Comparison of ENCODE assay signal across 11 mouse cellular contexts in the genomic region with DNA sequence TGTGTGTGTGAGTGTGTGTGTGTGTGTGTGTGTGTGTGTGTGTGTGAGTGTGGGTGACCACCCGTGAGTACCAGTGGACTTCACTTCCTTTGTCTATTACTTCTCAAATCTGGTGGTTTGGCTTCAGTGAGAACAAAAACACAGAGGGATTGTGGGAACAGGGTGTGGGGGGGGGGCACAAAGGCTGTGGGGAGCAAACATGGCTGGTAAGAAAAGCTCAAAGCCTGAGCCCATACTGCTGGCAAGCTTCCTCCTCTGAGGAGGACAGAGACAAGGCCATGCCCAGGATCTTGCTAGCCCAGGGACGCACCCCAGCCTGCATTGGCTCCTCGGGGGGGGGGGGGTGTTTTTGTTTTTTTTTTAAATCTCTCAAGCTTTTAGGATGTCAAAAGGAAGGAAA. TPM values are rescaled to one million over a fixed set of nuclear protein-coding genes. Genes with fewer than 3 reads are reported as not detected.
DNase-seq lines count a peak whose midpoint lies in the region; ATAC-seq lines count a peak whose summit lies in the region.
"Had no signal": no experiment of that assay in that cellular context is flagged by ENCODE, and none has a peak within 500 bp of the region (broad histone marks: within the 10 kb centered on the region; RNA-seq: fewer than 3 reads in every experiment).

No protein-coding gene starts in this region.

- no peak overlapping the region for H3K9ac ChIP-seq in heart, embryonic 12.5 days
- no peak overlapping the region for H3K9ac ChIP-seq in midbrain, embryonic 16.5 days (ENCODE audit: low read depth, low read length)
- no peak overlapping the region for H3K9ac ChIP-seq in forebrain, embryonic 15.5 days (replicated peaks)
- H3K9ac ChIP-seq in neural tube, embryonic 15.5 days (replicated peaks), result no peak overlapping the region

- peak overlapping the region; percentile 70 for H3K27ac ChIP-seq in heart, embryonic 12.5 days (ENCODE audit: poor library complexity, severe bottlenecking)
- H3K27ac ChIP-seq in midbrain, embryonic 10.5 days (replicated peaks), result peak overlapping the region; percentile 74
- no peak overlapping the region; the same call in 1 of the 2 replicates for H3K27ac ChIP-seq in midbrain, embryonic 16.5 days (ENCODE audit: low read length)
- H3K27ac ChIP-seq in forebrain, embryonic 15.5 days (replicated peaks), result peak overlapping the region; percentile 39
- peak overlapping the region; percentile 58; the same call in 1 of the 2 replicates for H3K27ac ChIP-seq in neural tube, embryonic 15.5 days (replicated peaks)

- no peak overlapping the region for H3K4me2 ChIP-seq in heart, embryonic 12.5 days
- H3K4me2 ChIP-seq in midbrain, embryonic 16.5 days (ENCODE audit: low read length), result no peak overlapping the region
- no peak overlapping the region for H3K4me2 ChIP-seq in forebrain, embryonic 15.5 days (replicated peaks)
- H3K4me2 ChIP-seq in neural tube, embryonic 15.5 days, result no peak overlapping the region

- peaks cover 10% of the 10 kb centered on the region for H3K27me3 ChIP-seq in heart, embryonic 12.5 days (replicated peaks)
- H3K27me3 ChIP-seq in midbrain, embryonic 10.5 days (ENCODE audit: low read depth, poor library complexity, severe bottlenecking), result peaks cover 11% of the 10 kb centered on the region
- H3K27me3 ChIP-seq in midbrain, embryonic 16.5 days (ENCODE audit: control insufficient read depth, insufficient read depth, low read depth, low read length), result no peaks in the 10 kb centered on the region
- no peaks in the 10 kb centered on the region for H3K27me3 ChIP-seq in forebrain, embryonic 15.5 days
- H3K27me3 ChIP-seq in neural tube, embryonic 15.5 days (replicated peaks), result no peaks in the 10 kb centered on the region

- peaks cover 20% of the 10 kb centered on the region for H3K4me1 ChIP-seq in heart, embryonic 12.5 days (replicated peaks)
- peaks cover 54% of the 10 kb centered on the region for H3K4me1 ChIP-seq in midbrain, embryonic 10.5 days
- peaks cover 26% of the 10 kb centered on the region for H3K4me1 ChIP-seq in midbrain, embryonic 16.5 days (ENCODE audit: control insufficient read depth, insufficient read depth, low read length)
- peaks cover 38% of the 10 kb centered on the region for H3K4me1 ChIP-seq in forebrain, embryonic 15.5 days
- peaks cover 43% of the 10 kb centered on the region for H3K4me1 ChIP-seq in neural tube, embryonic 15.5 days

- peaks cover 3% of the 10 kb centered on the region; the same call in 1 of the 2 replicates for H3K36me3 ChIP-seq in heart, embryonic 12.5 days
- H3K36me3 ChIP-seq in midbrain, embryonic 10.5 days, result peaks cover 3% of the 10 kb centered on the region; the same call in 1 of the 2 replicates
- H3K36me3 ChIP-seq in midbrain, embryonic 16.5 days (ENCODE audit: control insufficient read depth, insufficient read depth, low read length), result no peaks in the 10 kb centered on the region
- no peaks in the 10 kb centered on the region for H3K36me3 ChIP-seq in forebrain, embryonic 15.5 days
- H3K36me3 ChIP-seq in neural tube, embryonic 15.5 days, result no peaks in the 10 kb centered on the region

- no peaks in the 10 kb centered on the region for H3K9me3 ChIP-seq in heart, embryonic 12.5 days (replicated peaks)
- H3K9me3 ChIP-seq in midbrain, embryonic 10.5 days (replicated peaks), result no peaks in the 10 kb centered on the region
- H3K9me3 ChIP-seq in midbrain, embryonic 16.5 days (replicated peaks; ENCODE audit: control insufficient read depth, low read length, poor library complexity, severe bottlenecking), result no peaks in the 10 kb centered on the region
- no peaks in the 10 kb centered on the region for H3K9me3 ChIP-seq in forebrain, embryonic 15.5 days
- H3K9me3 ChIP-seq in neural tube, embryonic 15.5 days (replicated peaks), result no peaks in the 10 kb centered on the region

- 85% methylated on average over 3 of the region's 3 CpGs for WGBS in heart, embryonic 12.5 days
- 80% methylated on average over 3 of the region's 3 CpGs for WGBS in midbrain, embryonic 10.5 days
- 74% methylated on average over 3 of the region's 3 CpGs for WGBS in midbrain, embryonic 16.5 days
- 49% methylated on average over 3 of the region's 3 CpGs for WGBS in forebrain, embryonic 15.5 days
- WGBS in neural tube, embryonic 15.5 days, result 83% methylated on average over 3 of the region's 3 CpGs

- DNase-seq in heart, adult 18-20 months, result no peak
- DNase-seq in midbrain, embryonic 10.5 days (ENCODE audit: low spot score), result no peak
- DNase-seq in urinary bladder, postnatal 4 days (ENCODE audit: low spot score in 2 of 2), result no peak
- DNase-seq in kidney, postnatal 10 days, result no peak

- no peak for ATAC-seq in heart, embryonic 12.5 days (ENCODE audit: insufficient number of reproducible peaks, low FRiP score)
- no peak for ATAC-seq in midbrain, embryonic 16.5 days
- no peak for ATAC-seq in forebrain, embryonic 15.5 days (replicated peaks)
- no peak for ATAC-seq in neural tube, embryonic 15.5 days (ENCODE audit: low FRiP score)
- ATAC-seq: activated CD4-positive, CD25-positive, alpha-beta regulatory T cell, adult 4 months had no signal

- H3K4me3 ChIP-seq in heart, embryonic 12.5 days, result no peak overlapping the region
- no peak overlapping the region for H3K4me3 ChIP-seq in midbrain, embryonic 10.5 days
- no peak overlapping the region for H3K4me3 ChIP-seq in midbrain, embryonic 16.5 days (ENCODE audit: low read depth, low read length)
- H3K4me3 ChIP-seq in forebrain, embryonic 15.5 days, result no peak overlapping the region
- no peak overlapping the region for H3K4me3 ChIP-seq in neural tube, embryonic 15.5 days (replicated peaks)

RNA-seq across cellular contexts. Expression of gene Mxra7, which starts 20.3 kb away (rescaled TPM):
- polyA plus RNA-seq in heart, embryonic 12.5 days (2016; fragmentation: Nextera tagmentation; extraction: Ambion mirVana), result 24.7 and 27.0 TPM in 2 replicates
- 10 to 100 TPM; 14.8 to 18.7 TPM for total RNA-seq in heart, adult 18-20 months (2021)
- 28.1 and 29.1 TPM in 2 replicates for polyA plus RNA-seq in midbrain, embryonic 10.5 days (2016; fragmentation: Nextera tagmentation; extraction: Ambion mirVana)
- 21.8 and 22.6 TPM in 2 replicates for polyA plus RNA-seq in midbrain, embryonic 16.5 days (2015; fragmentation: Nextera tagmentation; extraction: Ambion mirVana)
- polyA plus RNA-seq in forebrain, embryonic 15.5 days (2015; fragmentation: Nextera tagmentation; extraction: Ambion mirVana), result 7.6 and 10.7 TPM in 2 replicates
- polyA plus RNA-seq in neural tube, embryonic 15.5 days (2015; fragmentation: Nextera tagmentation; extraction: Ambion mirVana), result 38.2 and 43.2 TPM in 2 replicates
- total RNA-seq: megakaryocyte, adult 5-6 weeks had no signal
- polyA plus RNA-seq: activated CD4-positive, CD25-positive, alpha-beta regulatory T cell, adult 4 months had no signal

RNA-seq across cellular contexts. Expression of gene St6galnac1, which starts 32.2 kb away (rescaled TPM):
- polyA plus RNA-seq in heart, embryonic 12.5 days (2016; fragmentation: Nextera tagmentation; extraction: Ambion mirVana), result not detected in 2 replicates
- total RNA-seq in heart, adult 18-20 months (2021), result not detected
- not detected in 2 replicates for polyA plus RNA-seq in midbrain, embryonic 10.5 days (2016; fragmentation: Nextera tagmentation; extraction: Ambion mirVana)
- 0.09 TPM in 1 of 2 replicates, not detected in the other for polyA plus RNA-seq in midbrain, embryonic 16.5 days (2015; fragmentation: Nextera tagmentation; extraction: Ambion mirVana)
- polyA plus RNA-seq in forebrain, embryonic 15.5 days (2015; fragmentation: Nextera tagmentation; extraction: Ambion mirVana), result not detected in 2 replicates
- polyA plus RNA-seq in neural tube, embryonic 15.5 days (2015; fragmentation: Nextera tagmentation; extraction: Ambion mirVana), result not detected in 2 replicates
- total RNA-seq: left cerebral cortex, postnatal 36 days; megakaryocyte, adult 5-6 weeks had no signal

RNA-seq across cellular contexts. Expression of gene Mettl23, which starts 35.6 kb away (rescaled TPM):
- polyA plus RNA-seq in heart, embryonic 12.5 days (2016; fragmentation: Nextera tagmentation; extraction: Ambion mirVana), result 55.5 and 57.4 TPM in 2 replicates
- total RNA-seq in heart, adult 18-20 months (2021), result 10 to 100 TPM; 38.3 to 46.4 TPM
- 68.5 and 70.3 TPM in 2 replicates for polyA plus RNA-seq in midbrain, embryonic 10.5 days (2016; fragmentation: Nextera tagmentation; extraction: Ambion mirVana)
- 65.2 and 67.4 TPM in 2 replicates for polyA plus RNA-seq in midbrain, embryonic 16.5 days (2015; fragmentation: Nextera tagmentation; extraction: Ambion mirVana)
- 81.9 and 87.5 TPM in 2 replicates for polyA plus RNA-seq in forebrain, embryonic 15.5 days (2015; fragmentation: Nextera tagmentation; extraction: Ambion mirVana)
- polyA plus RNA-seq in neural tube, embryonic 15.5 days (2015; fragmentation: Nextera tagmentation; extraction: Ambion mirVana), result 64.7 and 66.7 TPM in 2 replicates

RNA-seq across cellular contexts. Expression of gene Jmjd6, which starts 35.7 kb away (rescaled TPM):
- 76.9 and 77.8 TPM in 2 replicates for polyA plus RNA-seq in heart, embryonic 12.5 days (2016; fragmentation: Nextera tagmentation; extraction: Ambion mirVana)
- 10 to 100 TPM; 37.5 to 42.3 TPM for total RNA-seq in heart, adult 18-20 months (2021)
- polyA plus RNA-seq in midbrain, embryonic 10.5 days (2016; fragmentation: Nextera tagmentation; extraction: Ambion mirVana), result 92.5 and 102 TPM in 2 replicates
- polyA plus RNA-seq in midbrain, embryonic 16.5 days (2015; fragmentation: Nextera tagmentation; extraction: Ambion mirVana), result 66.3 and 73.0 TPM in 2 replicates
- 76.7 and 78.5 TPM in 2 replicates for polyA plus RNA-seq in forebrain, embryonic 15.5 days (2015; fragmentation: Nextera tagmentation; extraction: Ambion mirVana)
- polyA plus RNA-seq in neural tube, embryonic 15.5 days (2015; fragmentation: Nextera tagmentation; extraction: Ambion mirVana), result 63.2 and 68.6 TPM in 2 replicates

RNA-seq across cellular contexts. Expression of gene Mfsd11, which starts 44.7 kb away (rescaled TPM):
- 37.6 and 39.9 TPM in 2 replicates for polyA plus RNA-seq in heart, embryonic 12.5 days (2016; fragmentation: Nextera tagmentation; extraction: Ambion mirVana)
- 10 to 100 TPM; 30.7 to 33.7 TPM for total RNA-seq in heart, adult 18-20 months (2021)
- polyA plus RNA-seq in midbrain, embryonic 10.5 days (2016; fragmentation: Nextera tagmentation; extraction: Ambion mirVana), result 27.9 and 31.7 TPM in 2 replicates
- 56.1 and 56.2 TPM in 2 replicates for polyA plus RNA-seq in midbrain, embryonic 16.5 days (2015; fragmentation: Nextera tagmentation; extraction: Ambion mirVana)
- 49.8 and 54.9 TPM in 2 replicates for polyA plus RNA-seq in forebrain, embryonic 15.5 days (2015; fragmentation: Nextera tagmentation; extraction: Ambion mirVana)
- 43.5 and 51.6 TPM in 2 replicates for polyA plus RNA-seq in neural tube, embryonic 15.5 days (2015; fragmentation: Nextera tagmentation; extraction: Ambion mirVana)
